Mouse (Mus musculus): Measurements from ENCODE around the gene Htr5a. TPM values are rescaled to one million over a fixed set of nuclear protein-coding genes. Genes with fewer than 3 reads are reported as not detected.

Gene Htr5a
- polyA plus RNA-seq, 1 experiment from 2014 or later: 1.2 TPM

DNA sequence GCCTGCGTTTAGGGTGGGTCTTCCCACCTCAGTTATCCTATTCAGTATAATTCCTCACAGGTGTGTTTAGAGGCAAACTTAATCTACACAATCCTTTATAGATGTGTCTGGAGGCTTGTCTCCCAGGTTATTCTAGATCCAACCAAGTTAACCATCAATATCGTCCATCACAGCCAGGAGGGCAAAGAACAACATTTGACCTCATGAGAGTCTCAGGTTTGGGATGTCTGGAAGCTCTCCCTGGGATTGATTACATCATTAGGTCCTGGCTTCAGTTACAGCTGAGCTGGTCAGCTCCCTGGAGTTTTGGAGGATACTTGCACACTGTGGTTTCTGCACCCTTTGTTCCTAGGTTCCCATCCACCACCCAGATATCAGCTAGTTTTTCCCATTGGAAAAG, 6.9 kb upstream of the Htr5a start:
- no peak overlapping the region for H3K27ac ChIP-seq (replicated peaks; ENCODE audit: low read depth, low read length)
- no peaks in the 10 kb centered on the region for H3K27me3 ChIP-seq (ENCODE audit: control insufficient read depth, insufficient read depth, low read length)
- H3K9ac ChIP-seq (replicated peaks; ENCODE audit: low read length): no peak overlapping the region
- WGBS: 85% methylated on average over 2 of the region's 2 CpGs
- no peaks in the 10 kb centered on the region for H3K36me3 ChIP-seq (ENCODE audit: control insufficient read depth, insufficient read depth, low read length)
- no peaks in the 10 kb centered on the region for H3K9me3 ChIP-seq (ENCODE audit: control insufficient read depth, low read length)
- DNase-seq (no peak), ATAC-seq (ENCODE audit: low FRiP score, low TSS enrichment) (no peak)
- no peak overlapping the region for H3K4me3 ChIP-seq (replicated peaks; ENCODE audit: low read depth, low read length)
- no peak overlapping the region for H3K4me2 ChIP-seq (ENCODE audit: low read length)
- no peaks in the 10 kb centered on the region for H3K4me1 ChIP-seq (ENCODE audit: control insufficient read depth, insufficient read depth, low read length)

- Histone ChIP-seq H3K4me1 (ENCODE audit: control insufficient read depth, insufficient read depth, low read length) (no peaks in the 10 kb centered on the region), H3K36me3 (ENCODE audit: control insufficient read depth, insufficient read depth, low read length) (no peaks in the 10 kb centered on the region), H3K9ac (replicated peaks; ENCODE audit: low read length) (no peak overlapping the region), H3K27me3 (ENCODE audit: control insufficient read depth, insufficient read depth, low read length) (peaks cover 5% of the 10 kb centered on the region; the same call in 1 of the 2 replicates), H3K4me2 (ENCODE audit: low read length) (no peak overlapping the region), H3K27ac (replicated peaks; ENCODE audit: low read depth, low read length) (no peak overlapping the region), H3K9me3 (ENCODE audit: control insufficient read depth, low read length) (no peaks in the 10 kb centered on the region), H3K4me3 (replicated peaks; ENCODE audit: low read depth, low read length) (no peak overlapping the region)
- DNase-seq: no peak
- 60% methylated on average over 4 of the region's 4 CpGs for WGBS
- no peak for ATAC-seq (ENCODE audit: low FRiP score, low TSS enrichment)
Measured at GRCm38 (mm10) chr5:27838061-27838460, 3.9 kb upstream of the Htr5a start.

GRCm38 (mm10) chr5:27842671-27843320, 847 bp downstream of the Htr5a start:
- Histone ChIP-seq H3K4me3 (replicated peaks; ENCODE audit: low read depth, low read length) (peak overlapping the region; percentile 43; the same call in 1 of the 2 replicates), H3K4me2 (ENCODE audit: low read length) (peak overlapping the region; percentile 70), H3K36me3 (ENCODE audit: control insufficient read depth, insufficient read depth, low read length) (no peaks in the 10 kb centered on the region), H3K9me3 (ENCODE audit: control insufficient read depth, low read length) (no peaks in the 10 kb centered on the region), H3K27ac (replicated peaks; ENCODE audit: low read depth, low read length) (no peak overlapping the region), H3K4me1 (ENCODE audit: control insufficient read depth, insufficient read depth, low read length) (no peaks in the 10 kb centered on the region), H3K9ac (replicated peaks; ENCODE audit: low read length) (no peak overlapping the region), H3K27me3 (ENCODE audit: control insufficient read depth, insufficient read depth, low read length) (peaks cover 5% of the 10 kb centered on the region; the same call in 1 of the 2 replicates)
- ATAC-seq (ENCODE audit: low FRiP score, low TSS enrichment): peak; percentile 34; the same call in 1 of the 2 replicates
- WGBS: 72% methylated on average over 28 of the region's 28 CpGs
- peak; percentile 20 for DNase-seq

- Histone ChIP-seq H3K4me2 (ENCODE audit: low read length) (no peak overlapping the region), H3K4me1 (ENCODE audit: control insufficient read depth, insufficient read depth, low read length) (no peaks in the 10 kb centered on the region), H3K9me3 (ENCODE audit: control insufficient read depth, low read length) (no peaks in the 10 kb centered on the region), H3K36me3 (ENCODE audit: control insufficient read depth, insufficient read depth, low read length) (no peaks in the 10 kb centered on the region), H3K9ac (replicated peaks; ENCODE audit: low read length) (no peak overlapping the region), H3K27ac (replicated peaks; ENCODE audit: low read depth, low read length) (no peak overlapping the region), H3K4me3 (replicated peaks; ENCODE audit: low read depth, low read length) (no peak overlapping the region), H3K27me3 (ENCODE audit: control insufficient read depth, insufficient read depth, low read length) (peaks cover 5% of the 10 kb centered on the region; the same call in 1 of the 2 replicates)
- 59% methylated on average over 5 of the region's 5 CpGs for WGBS
- ATAC-seq (ENCODE audit: low FRiP score, low TSS enrichment) (no peak), DNase-seq (peak; percentile 24)
Measured at GRCm38 (mm10) chr5:27846979-27847378, 5.0 kb downstream of the Htr5a start.

GRCm38 (mm10) chr5:27854290-27854689, 12.3 kb downstream of the Htr5a start:
- Histone ChIP-seq H3K4me1 (ENCODE audit: control insufficient read depth, insufficient read depth, low read length) (no peaks in the 10 kb centered on the region), H3K4me3 (replicated peaks; ENCODE audit: low read depth, low read length) (no peak overlapping the region), H3K27me3 (ENCODE audit: control insufficient read depth, insufficient read depth, low read length) (no peaks in the 10 kb centered on the region), H3K36me3 (ENCODE audit: control insufficient read depth, insufficient read depth, low read length) (no peaks in the 10 kb centered on the region), H3K9me3 (ENCODE audit: control insufficient read depth, low read length) (no peaks in the 10 kb centered on the region), H3K27ac (replicated peaks; ENCODE audit: low read depth, low read length) (no peak overlapping the region), H3K9ac (replicated peaks; ENCODE audit: low read length) (no peak overlapping the region), H3K4me2 (ENCODE audit: low read length) (no peak overlapping the region)
- DNase-seq (peak; percentile 45), ATAC-seq (ENCODE audit: low FRiP score, low TSS enrichment) (no peak)
- 59% methylated on average over 1 of the region's 1 CpGs for WGBS

DNA sequence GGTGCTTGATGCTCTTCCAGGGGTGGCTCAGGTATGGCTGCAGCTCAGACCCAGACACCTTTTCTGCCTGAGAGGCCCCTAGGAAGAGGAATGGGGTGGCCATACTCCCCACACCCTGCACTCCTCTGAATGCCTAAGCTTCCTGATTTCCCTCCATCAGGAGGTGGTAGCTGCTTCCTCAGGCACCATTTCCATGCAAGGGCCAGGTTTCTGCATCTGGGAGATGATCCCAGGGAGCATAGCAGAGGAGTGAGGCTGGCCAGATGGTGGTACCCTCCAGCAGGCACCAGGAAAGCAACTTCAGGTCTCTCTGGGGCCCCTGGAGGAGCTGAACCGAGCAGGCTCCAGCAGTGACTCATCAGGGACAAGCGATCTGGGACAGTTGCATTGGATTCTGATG, 13.8 kb downstream of the Htr5a start:
- no peak overlapping the region for H3K4me2 ChIP-seq (ENCODE audit: low read length)
- H3K27ac ChIP-seq (replicated peaks; ENCODE audit: low read depth, low read length): no peak overlapping the region
- ATAC-seq (ENCODE audit: low FRiP score, low TSS enrichment): no peak
- no peaks in the 10 kb centered on the region for H3K4me1 ChIP-seq (ENCODE audit: control insufficient read depth, insufficient read depth, low read length)
- H3K4me3 ChIP-seq (replicated peaks; ENCODE audit: low read depth, low read length): no peak overlapping the region
- no peaks in the 10 kb centered on the region for H3K9me3 ChIP-seq (ENCODE audit: control insufficient read depth, low read length)
- no peaks in the 10 kb centered on the region for H3K27me3 ChIP-seq (ENCODE audit: control insufficient read depth, insufficient read depth, low read length)
- H3K36me3 ChIP-seq (ENCODE audit: control insufficient read depth, insufficient read depth, low read length): no peaks in the 10 kb centered on the region
- WGBS: 87% methylated on average over 2 of the region's 2 CpGs
- no peak for DNase-seq
- H3K9ac ChIP-seq (replicated peaks; ENCODE audit: low read length): no peak overlapping the region

GRCm38 (mm10) chr5:27873240-27874082, 31.5 kb downstream of the Htr5a start:
- DNase-seq (peak; percentile 73), ATAC-seq (ENCODE audit: low FRiP score, low TSS enrichment) (peak; percentile 89)
- no peaks in the 10 kb centered on the region for H3K27me3 ChIP-seq (ENCODE audit: control insufficient read depth, insufficient read depth, low read length)
- peak overlapping the region; percentile 72 for H3K27ac ChIP-seq (replicated peaks; ENCODE audit: low read depth, low read length)
- no peak overlapping the region for H3K4me3 ChIP-seq (replicated peaks; ENCODE audit: low read depth, low read length)
- no peak overlapping the region for H3K4me2 ChIP-seq (ENCODE audit: low read length)
- H3K9me3 ChIP-seq (ENCODE audit: control insufficient read depth, low read length): no peaks in the 10 kb centered on the region
- no peak overlapping the region for H3K9ac ChIP-seq (replicated peaks; ENCODE audit: low read length)
- H3K36me3 ChIP-seq (ENCODE audit: control insufficient read depth, insufficient read depth, low read length): no peaks in the 10 kb centered on the region
- peaks cover 11% of the 10 kb centered on the region; the same call in 1 of the 2 replicates for H3K4me1 ChIP-seq (ENCODE audit: control insufficient read depth, insufficient read depth, low read length)
- WGBS: 32% methylated on average over 8 of the region's 8 CpGs

- H3K9me3 ChIP-seq (ENCODE audit: control insufficient read depth, low read length): no peaks in the 10 kb centered on the region
- no peak overlapping the region for H3K27ac ChIP-seq (replicated peaks; ENCODE audit: low read depth, low read length)
- no peak overlapping the region for H3K4me2 ChIP-seq (ENCODE audit: low read length)
- 77% methylated on average over 5 of the region's 5 CpGs for WGBS
- no peaks in the 10 kb centered on the region for H3K36me3 ChIP-seq (ENCODE audit: control insufficient read depth, insufficient read depth, low read length)
- no peak overlapping the region for H3K4me3 ChIP-seq (replicated peaks; ENCODE audit: low read depth, low read length)
- DNase-seq (no peak), ATAC-seq (ENCODE audit: low FRiP score, low TSS enrichment) (no peak)
- no peak overlapping the region for H3K9ac ChIP-seq (replicated peaks; ENCODE audit: low read length)
- H3K4me1 ChIP-seq (ENCODE audit: control insufficient read depth, insufficient read depth, low read length): peaks cover 11% of the 10 kb centered on the region; the same call in 1 of the 2 replicates
- H3K27me3 ChIP-seq (ENCODE audit: control insufficient read depth, insufficient read depth, low read length): no peaks in the 10 kb centered on the region
Measured at GRCm38 (mm10) chr5:27874211-27874610, 32.3 kb downstream of the Htr5a start.

Data from midbrain, embryonic 14.5 days (tissue).